Mouse (Mus musculus): Measurements from ENCODE around the gene Klhdc8b. TPM values are rescaled to one million over a fixed set of nuclear protein-coding genes. Genes with fewer than 3 reads are reported as not detected.

Gene Klhdc8b
- polyA plus RNA-seq, 1 experiment from 2014 or later: 14.8 TPM

GRCm38 (mm10) chr9:108449860-108450259 is 11.5 kb downstream of the Klhdc8b start:
- 78% methylated on average over 4 of the region's 4 CpGs for WGBS (ENCODE audit: insufficient replicate concordance)
- Histone ChIP-seq H3K4me3 (ENCODE audit: low read depth, low read length) (no peak overlapping the region), H3K4me1 (ENCODE audit: control insufficient read depth, low read depth, low read length) (peaks cover 34% of the 10 kb centered on the region), H3K27me3 (ENCODE audit: control insufficient read depth, insufficient read depth, low read depth, low read length) (no peaks in the 10 kb centered on the region), H3K27ac (ENCODE audit: low read length) (no peak overlapping the region), H3K36me3 (ENCODE audit: control insufficient read depth, insufficient read depth) (no peaks in the 10 kb centered on the region), H3K4me2 (ENCODE audit: low read depth, low read length) (0 out of 2 replicates have a peak overlapping the region, but pooled peaks have one; percentile 98), H3K9me3 (replicated peaks; ENCODE audit: control insufficient read depth, low read length) (no peaks in the 10 kb centered on the region), H3K9ac (ENCODE audit: low read depth, low read length) (no peak overlapping the region)
- ATAC-seq (ENCODE audit: low read depth): no peak

DNA sequence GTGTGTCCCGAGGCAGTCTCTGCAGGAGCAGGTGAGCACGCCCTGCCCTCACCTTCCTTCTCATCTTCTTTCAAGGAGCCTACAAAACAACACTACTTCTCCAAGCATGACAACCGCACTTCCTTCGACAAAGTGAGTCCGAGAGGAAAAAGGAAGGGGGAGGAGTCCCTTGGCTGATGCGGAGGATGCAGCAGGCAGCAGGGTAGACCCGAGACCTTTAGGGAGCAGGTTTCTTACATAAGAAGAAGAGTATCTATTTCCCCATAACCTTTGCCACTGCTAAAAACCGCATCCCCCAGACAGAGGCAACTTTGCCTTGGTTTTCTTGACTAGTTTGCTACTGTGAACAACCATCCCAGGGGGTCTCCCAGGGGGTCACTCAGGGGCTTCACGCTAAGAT is 16.3 kb downstream of the Klhdc8b start:
- Histone ChIP-seq H3K4me2 (ENCODE audit: low read depth, low read length) (no peak overlapping the region), H3K4me3 (ENCODE audit: low read depth, low read length) (no peak overlapping the region), H3K27ac (ENCODE audit: low read length) (no peak overlapping the region), H3K4me1 (ENCODE audit: control insufficient read depth, low read depth, low read length) (peaks cover 6% of the 10 kb centered on the region), H3K9ac (ENCODE audit: low read depth, low read length) (no peak overlapping the region), H3K27me3 (ENCODE audit: control insufficient read depth, insufficient read depth, low read depth, low read length) (no peaks in the 10 kb centered on the region), H3K9me3 (replicated peaks; ENCODE audit: control insufficient read depth, low read length) (no peaks in the 10 kb centered on the region), H3K36me3 (ENCODE audit: control insufficient read depth, insufficient read depth) (no peaks in the 10 kb centered on the region)
- 28% methylated on average over 9 of the region's 9 CpGs for WGBS (ENCODE audit: insufficient replicate concordance)
- ATAC-seq (ENCODE audit: low read depth): no peak

GRCm38 (mm10) chr9:108441236-108441919 is 20.0 kb downstream of the Klhdc8b start:
- Histone ChIP-seq H3K9ac (ENCODE audit: low read depth, low read length) (no peak overlapping the region), H3K4me1 (ENCODE audit: control insufficient read depth, low read depth, low read length) (no peaks in the 10 kb centered on the region), H3K36me3 (ENCODE audit: control insufficient read depth, insufficient read depth) (no peaks in the 10 kb centered on the region), H3K4me2 (ENCODE audit: low read depth, low read length) (no peak overlapping the region), H3K27ac (ENCODE audit: low read length) (no peak overlapping the region), H3K4me3 (ENCODE audit: low read depth, low read length) (no peak overlapping the region), H3K9me3 (replicated peaks; ENCODE audit: control insufficient read depth, low read length) (no peaks in the 10 kb centered on the region), H3K27me3 (ENCODE audit: control insufficient read depth, insufficient read depth, low read depth, low read length) (no peaks in the 10 kb centered on the region)
- no peak for ATAC-seq (ENCODE audit: low read depth)
- 81% methylated on average over 11 of the region's 11 CpGs for WGBS (ENCODE audit: insufficient replicate concordance)

GRCm38 (mm10) chr9:108440485-108440884 is 20.9 kb downstream of the Klhdc8b start:
- Histone ChIP-seq H3K27ac (ENCODE audit: low read length) (no peak overlapping the region), H3K36me3 (ENCODE audit: control insufficient read depth, insufficient read depth) (no peaks in the 10 kb centered on the region)
- WGBS (ENCODE audit: insufficient replicate concordance): 54% methylated on average over 5 of the region's 5 CpGs

DNA sequence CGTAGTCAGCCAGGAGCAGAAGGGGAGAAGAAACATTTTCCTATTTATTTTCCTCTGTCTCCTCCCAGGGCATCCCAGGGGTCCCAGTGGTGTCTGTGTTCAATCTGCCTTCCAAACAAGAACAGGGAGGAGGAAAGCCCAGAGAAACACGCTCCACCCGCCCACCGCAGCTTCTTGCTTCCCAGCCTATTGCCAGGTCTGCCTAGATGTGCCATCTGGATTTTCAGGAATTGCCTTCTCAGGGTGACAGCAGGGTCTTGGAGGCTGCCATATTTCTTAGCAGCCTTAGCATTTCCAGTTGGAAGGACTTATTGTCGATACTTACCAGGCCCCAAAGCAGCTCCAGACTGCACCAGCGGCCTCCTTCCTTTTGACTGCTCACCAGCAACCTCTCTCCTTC is 22.2 kb downstream of the Klhdc8b start:
- Histone ChIP-seq H3K4me2 (ENCODE audit: low read depth, low read length) (no peak overlapping the region), H3K4me1 (ENCODE audit: control insufficient read depth, low read depth, low read length) (no peaks in the 10 kb centered on the region), H3K27ac (ENCODE audit: low read length) (no peak overlapping the region), H3K27me3 (ENCODE audit: control insufficient read depth, insufficient read depth, low read depth, low read length) (no peaks in the 10 kb centered on the region), H3K9me3 (replicated peaks; ENCODE audit: control insufficient read depth, low read length) (no peaks in the 10 kb centered on the region), H3K36me3 (ENCODE audit: control insufficient read depth, insufficient read depth) (no peaks in the 10 kb centered on the region), H3K9ac (ENCODE audit: low read depth, low read length) (no peak overlapping the region), H3K4me3 (ENCODE audit: low read depth, low read length) (no peak overlapping the region)
- no peak for ATAC-seq (ENCODE audit: low read depth)
- 70% methylated on average over 6 of the region's 6 CpGs for WGBS (ENCODE audit: insufficient replicate concordance)

More at GRCm38 (mm10) chr9:108440485-108440884, 20.9 kb downstream of the Klhdc8b start:
- H3K27me3 ChIP-seq (ENCODE audit: control insufficient read depth, insufficient read depth, low read depth, low read length): no peaks in the 10 kb centered on the region
- no peak overlapping the region for H3K4me2 ChIP-seq (ENCODE audit: low read depth, low read length)
- H3K9me3 ChIP-seq (replicated peaks; ENCODE audit: control insufficient read depth, low read length): no peaks in the 10 kb centered on the region
- H3K4me1 ChIP-seq (ENCODE audit: control insufficient read depth, low read depth, low read length): no peaks in the 10 kb centered on the region
- H3K9ac ChIP-seq (ENCODE audit: low read depth, low read length): no peak overlapping the region
- H3K4me3 ChIP-seq (ENCODE audit: low read depth, low read length): no peak overlapping the region
- ATAC-seq (ENCODE audit: low read depth): no peak

- 67% methylated on average over 3 of the region's 3 CpGs for WGBS (ENCODE audit: insufficient replicate concordance)
- no peak within 1 kb of the TSS for H3K9ac ChIP-seq (ENCODE audit: low read depth, low read length)
- H3K27ac ChIP-seq (ENCODE audit: low read length): no peak within 1 kb of the TSS
- no peaks in the 10 kb centered on the region for H3K36me3 ChIP-seq (ENCODE audit: control insufficient read depth, insufficient read depth)
- H3K9me3 ChIP-seq (replicated peaks; ENCODE audit: control insufficient read depth, low read length): no peaks in the 10 kb centered on the region
- H3K4me2 ChIP-seq (ENCODE audit: low read depth, low read length): no peak within 1 kb of the TSS
- no peak for ATAC-seq (ENCODE audit: low read depth)
- H3K27me3 ChIP-seq (ENCODE audit: control insufficient read depth, insufficient read depth, low read depth, low read length): no peaks in the 10 kb centered on the region
- peaks cover 3% of the 10 kb centered on the region for H3K4me1 ChIP-seq (ENCODE audit: control insufficient read depth, low read depth, low read length)
- H3K4me3 ChIP-seq (ENCODE audit: low read depth, low read length): no peak within 1 kb of the TSS
These were observed 25.2 kb downstream of the Klhdc8b start, which contains the start of gene BC048562 for GRCm38 (mm10) chr9:108436182-108436581. Gene BC048562 (plus strand): TSS chr9:108436482.

GRCm38 (mm10) chr9:108431431-108432067 is 29.8 kb downstream of the Klhdc8b start:
- Histone ChIP-seq H3K4me3 (ENCODE audit: low read depth, low read length) (peak overlapping the region; percentile 12; the same call in 1 of the 2 replicates), H3K4me2 (ENCODE audit: low read depth, low read length) (peak overlapping the region; percentile 46), H3K36me3 (ENCODE audit: control insufficient read depth, insufficient read depth) (no peaks in the 10 kb centered on the region), H3K9me3 (replicated peaks; ENCODE audit: control insufficient read depth, low read length) (no peaks in the 10 kb centered on the region), H3K9ac (ENCODE audit: low read depth, low read length) (0 out of 2 replicates have a peak overlapping the region, but pooled peaks have one; percentile 7), H3K4me1 (ENCODE audit: control insufficient read depth, low read depth, low read length) (peaks cover 3% of the 10 kb centered on the region), H3K27ac (ENCODE audit: low read length) (no peak overlapping the region), H3K27me3 (ENCODE audit: control insufficient read depth, insufficient read depth, low read depth, low read length) (no peaks in the 10 kb centered on the region)
- ATAC-seq (ENCODE audit: low read depth): peak; percentile 56
- 51% methylated on average over 32 of the region's 32 CpGs for WGBS (ENCODE audit: insufficient replicate concordance)

GRCm38 (mm10) chr9:108428384-108428783 is 33.0 kb downstream of the Klhdc8b start, which contains the start of gene Ccdc36:
Gene Ccdc36 (minus strand): TSS chr9:108428484.
- H3K9ac ChIP-seq (ENCODE audit: low read depth, low read length): no peak within 1 kb of the TSS
- H3K36me3 ChIP-seq (ENCODE audit: control insufficient read depth, insufficient read depth): no peaks in the 10 kb centered on the region
- no peak within 1 kb of the TSS for H3K4me2 ChIP-seq (ENCODE audit: low read depth, low read length)
- H3K4me3 ChIP-seq (ENCODE audit: low read depth, low read length): no peak within 1 kb of the TSS
- no peak within 1 kb of the TSS for H3K27ac ChIP-seq (ENCODE audit: low read length)
- H3K27me3 ChIP-seq (ENCODE audit: control insufficient read depth, insufficient read depth, low read depth, low read length): no peaks in the 10 kb centered on the region
- H3K9me3 ChIP-seq (replicated peaks; ENCODE audit: control insufficient read depth, low read length): no peaks in the 10 kb centered on the region
- peaks cover 3% of the 10 kb centered on the region for H3K4me1 ChIP-seq (ENCODE audit: control insufficient read depth, low read depth, low read length)
- ATAC-seq (ENCODE audit: low read depth): no peak

DNA sequence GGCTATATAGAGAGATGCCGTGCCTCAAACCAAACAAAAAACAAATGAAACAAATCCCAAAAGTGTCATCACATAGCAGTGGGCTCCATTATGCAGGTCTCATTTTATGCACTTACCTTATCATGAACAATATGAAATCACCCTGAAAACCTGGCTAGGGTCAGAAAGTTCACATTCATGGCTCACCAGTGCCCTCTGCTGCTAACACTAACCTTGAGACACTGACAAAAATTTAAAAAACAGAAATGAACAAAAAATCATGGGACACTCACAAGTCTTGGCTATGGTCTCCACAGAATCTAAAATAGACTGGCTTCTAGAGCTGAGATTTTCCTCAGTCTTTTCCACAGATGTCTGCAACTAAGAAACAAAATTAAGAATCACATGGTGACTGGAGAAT is 49.2 kb downstream of the Klhdc8b start:
- no peaks in the 10 kb centered on the region for H3K36me3 ChIP-seq (ENCODE audit: control insufficient read depth, insufficient read depth)
- H3K27me3 ChIP-seq (ENCODE audit: control insufficient read depth, insufficient read depth, low read depth, low read length): no peaks in the 10 kb centered on the region
- H3K9ac ChIP-seq (ENCODE audit: low read depth, low read length): no peak overlapping the region
- H3K4me2 ChIP-seq (ENCODE audit: low read depth, low read length): no peak overlapping the region
- H3K27ac ChIP-seq (ENCODE audit: low read length): no peak overlapping the region
- WGBS (ENCODE audit: insufficient replicate concordance): 60% methylated on average over 1 of the region's 1 CpGs
- no peaks in the 10 kb centered on the region for H3K4me1 ChIP-seq (ENCODE audit: control insufficient read depth, low read depth, low read length)
- ATAC-seq (ENCODE audit: low read depth): no peak
- no peak overlapping the region for H3K4me3 ChIP-seq (ENCODE audit: low read depth, low read length)
- no peaks in the 10 kb centered on the region for H3K9me3 ChIP-seq (replicated peaks; ENCODE audit: control insufficient read depth, low read length)
